Mouse (Mus musculus) heart, postnatal 0 days (tissue): ENCODE measurements at regions not wholly inside any gene's neighbourhood (a gene's known extent, or its start where the extent isn't known, plus 50 kb on each side); places are given as distances from the start of the nearest gene placed in this dataset.

Source experiments
- CTCF ChIP-seq: IDR thresholded peaks from 2 replicates; pipeline ENCODE4 v1.5.1; 2016; ENCODE audit warnings: antibody characterized with exemption, control low read depth, low read depth
- EP300 ChIP-seq: IDR thresholded peaks from 2 replicates; pipeline ENCODE4 v1.6.1; 2016; ENCODE audit warnings: antibody characterized with exemption, low read depth

- no peak for TF ChIP-seq EP300
- no peak for TF ChIP-seq CTCF
Observed at GRCm38 (mm10) chr13:6240855-6241254, 307.1 kb upstream of the Pitrm1 start.
